Mouse (Mus musculus) liver, adult (tissue): Measurements from ENCODE around the gene Irf2bp1.

ENCODE experiments used
- GATA4 ChIP-seq: IDR thresholded peaks from 2 replicates; pipeline ENCODE4 v1.6.1; 2014; ENCODE audit warnings: mild to moderate bottlenecking, low read length; ENCODE audit not compliant: insufficient replicate concordance

Gene Irf2bp1

DNA sequence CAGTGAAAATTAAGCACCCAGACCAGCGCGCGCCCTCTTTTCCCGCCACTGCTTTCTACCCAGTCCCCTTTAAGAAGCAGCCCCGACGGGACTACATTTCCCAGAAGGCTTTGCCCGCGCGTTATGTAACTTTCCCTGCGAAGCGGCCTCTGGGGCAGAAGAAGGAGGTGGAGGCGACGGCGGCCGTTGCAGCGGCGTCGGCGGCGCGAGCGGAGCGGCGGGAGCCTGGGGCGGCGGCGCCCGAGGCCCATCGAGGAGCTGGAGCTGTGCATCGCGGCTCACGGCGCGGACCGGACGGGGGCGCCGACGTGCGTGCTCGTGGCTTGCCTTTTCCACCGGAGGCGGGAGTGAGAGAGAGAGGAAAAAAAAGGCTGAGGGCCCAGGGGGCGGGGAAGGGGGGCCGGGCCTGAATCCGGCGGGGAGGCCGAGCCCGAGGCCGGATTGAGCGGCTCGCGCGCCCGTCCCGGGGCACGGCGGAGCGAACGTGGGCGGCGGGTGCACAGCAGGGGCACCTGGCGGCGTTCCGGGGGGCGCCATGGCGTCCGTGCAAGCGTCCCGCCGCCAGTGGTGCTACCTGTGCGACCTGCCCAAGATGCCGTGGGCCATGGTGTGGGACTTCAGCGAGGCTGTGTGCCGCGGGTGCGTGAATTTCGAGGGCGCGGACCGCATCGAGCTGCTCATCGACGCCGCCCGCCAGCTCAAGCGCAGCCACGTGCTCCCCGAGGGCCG is at the start of gene Irf2bp1:
Irf2bp1 (plus strand) TSS at position 143 of the 729 bp plus-strand sequence.
- TF ChIP-seq GATA4, result no peak

- TF ChIP-seq GATA4, result no peak
Measured at GRCm38 (mm10) chr7:18957569-18958383, 46.1 kb upstream of the Irf2bp1 start.

DNA sequence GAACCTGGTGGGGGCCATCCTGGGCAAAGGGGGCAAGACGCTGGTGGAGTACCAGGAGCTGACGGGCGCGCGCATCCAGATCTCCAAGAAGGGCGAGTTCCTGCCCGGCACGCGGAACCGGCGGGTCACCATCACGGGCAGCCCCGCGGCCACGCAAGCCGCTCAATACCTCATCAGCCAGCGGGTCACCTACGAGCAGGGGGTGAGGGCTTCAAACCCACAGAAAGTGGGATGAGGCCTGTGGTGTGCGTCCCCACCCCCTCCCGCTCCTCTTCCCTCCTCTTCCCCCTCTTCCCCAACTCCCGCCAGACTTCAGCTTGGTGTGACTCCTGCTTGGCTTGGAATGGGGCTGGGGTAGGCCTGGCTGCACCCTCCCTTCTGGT is 45.5 kb upstream of the Irf2bp1 start:
- no peak for TF ChIP-seq GATA4

DNA sequence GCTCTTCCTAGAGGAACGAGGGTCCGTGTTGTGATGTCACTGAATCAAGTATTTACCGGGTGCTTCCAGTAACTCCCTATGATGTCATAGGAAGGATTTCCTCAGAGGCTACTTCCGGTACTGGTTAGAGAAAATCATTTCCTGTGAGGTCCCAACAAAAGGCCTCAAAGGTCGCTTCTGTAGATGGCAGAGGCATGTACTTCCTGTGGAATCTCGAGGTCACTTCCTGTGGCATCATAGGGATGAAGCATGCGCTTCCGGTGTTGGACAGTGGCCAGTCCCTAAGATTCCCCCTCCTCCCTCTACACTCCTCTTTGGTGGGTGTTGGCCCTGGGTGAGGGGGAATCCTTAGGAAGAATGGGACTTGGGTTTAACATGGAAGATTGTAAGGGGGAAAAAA is 44.4 kb upstream of the Irf2bp1 start:
- peak; percentile 73; the same call in 1 of the 2 replicates for TF ChIP-seq GATA4

DNA sequence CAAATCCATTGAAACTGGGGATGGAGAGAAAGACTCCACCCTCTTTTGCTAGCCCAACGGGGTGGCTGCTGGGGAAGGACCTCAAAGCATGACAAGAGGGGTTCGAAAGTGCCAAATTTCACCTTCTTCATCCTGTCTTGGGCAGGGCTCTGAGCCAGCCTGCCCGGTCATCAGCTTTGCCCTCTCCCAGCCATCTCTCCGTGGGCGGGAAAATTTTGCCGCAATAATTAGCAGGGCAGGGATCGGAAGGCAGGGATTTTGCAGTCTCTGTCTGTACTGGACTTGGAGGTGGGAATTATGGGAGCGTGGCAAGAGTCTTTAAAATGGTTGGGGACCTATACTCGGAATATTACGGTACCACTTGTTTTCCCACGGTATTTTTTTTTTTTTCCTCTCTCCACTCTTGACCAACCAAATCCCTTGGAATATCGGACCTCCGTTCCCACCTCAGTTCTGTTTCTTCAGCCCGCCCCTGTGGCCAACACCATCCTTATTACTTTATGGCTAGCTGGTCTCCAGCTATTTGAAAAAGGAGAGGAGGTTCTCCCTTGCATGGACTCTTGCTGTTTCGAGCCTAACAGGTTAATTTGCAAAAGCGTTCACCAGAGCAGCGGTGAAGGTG is 41.6 kb upstream of the Irf2bp1 start:
- no peak for TF ChIP-seq GATA4

DNA sequence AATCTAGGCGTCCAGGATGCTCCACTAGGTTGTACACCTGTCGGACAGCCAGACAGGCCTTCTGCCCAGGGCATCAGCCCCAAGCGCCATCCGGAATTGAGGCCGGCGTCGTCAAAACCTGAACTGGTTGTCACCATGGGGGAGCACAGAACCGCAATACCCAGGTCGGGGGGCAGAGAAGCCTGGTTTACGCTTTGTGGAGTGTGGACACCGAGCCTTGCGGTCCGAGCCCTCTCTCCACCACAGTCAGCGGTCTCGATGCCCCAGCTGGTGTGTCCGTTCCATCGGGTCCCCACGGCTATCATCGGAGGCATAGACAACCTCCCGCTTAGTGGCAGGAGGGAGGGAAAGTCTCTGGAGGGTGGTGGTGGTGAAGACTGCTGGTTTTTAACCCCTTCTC is 41.0 kb upstream of the Irf2bp1 start:
- no peak for TF ChIP-seq GATA4

DNA sequence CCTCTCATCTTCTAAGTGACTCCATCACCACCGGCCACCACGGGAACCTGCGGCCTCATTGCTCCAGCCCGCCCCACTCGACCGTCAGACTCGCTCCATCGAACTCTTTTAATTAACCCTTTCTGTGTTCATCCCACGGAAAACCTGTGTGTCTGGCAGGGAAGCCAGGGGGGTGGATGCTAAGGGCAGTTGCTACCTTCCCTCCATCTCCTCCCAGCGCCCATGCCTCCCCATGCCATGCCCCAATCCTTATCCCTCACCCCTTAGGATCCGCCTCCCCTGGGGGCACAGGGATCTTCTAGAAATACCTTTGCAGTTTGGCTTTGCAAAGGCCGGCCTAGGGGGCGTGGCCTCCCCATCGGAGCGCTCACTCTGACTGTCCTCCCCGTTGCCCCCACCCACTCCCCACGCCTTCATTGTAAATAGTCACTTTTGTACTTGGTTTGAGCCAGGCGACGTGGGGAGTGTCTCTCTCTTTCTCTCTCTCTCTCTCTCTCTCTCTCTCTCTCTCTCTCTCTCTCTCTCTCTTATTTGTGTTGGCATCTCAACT is 40.5 kb upstream of the Irf2bp1 start:
- no peak for TF ChIP-seq GATA4

DNA sequence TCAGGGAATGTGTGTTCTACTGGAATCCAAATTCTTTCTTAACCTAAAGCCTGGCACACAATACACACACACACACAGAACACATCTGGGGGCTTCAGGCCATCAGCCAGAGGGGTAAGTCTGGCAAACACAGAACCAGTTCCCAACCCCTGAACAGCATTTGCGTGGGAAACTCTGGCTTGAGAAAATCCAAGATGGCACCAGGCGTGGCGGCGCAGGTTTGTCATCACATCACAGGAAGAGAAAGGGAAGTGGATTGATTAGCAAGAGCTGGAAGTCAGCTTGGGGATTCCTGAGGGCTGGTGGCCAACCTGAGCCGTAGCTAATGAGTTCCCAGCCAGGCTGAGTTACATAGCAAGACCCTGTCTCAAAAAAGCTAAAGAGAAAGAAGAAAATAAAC is 38.5 kb upstream of the Irf2bp1 start:
- no peak for TF ChIP-seq GATA4

GRCm38 (mm10) chr7:18967603-18968002 is 36.2 kb upstream of the Irf2bp1 start:
- no peak for TF ChIP-seq GATA4

DNA sequence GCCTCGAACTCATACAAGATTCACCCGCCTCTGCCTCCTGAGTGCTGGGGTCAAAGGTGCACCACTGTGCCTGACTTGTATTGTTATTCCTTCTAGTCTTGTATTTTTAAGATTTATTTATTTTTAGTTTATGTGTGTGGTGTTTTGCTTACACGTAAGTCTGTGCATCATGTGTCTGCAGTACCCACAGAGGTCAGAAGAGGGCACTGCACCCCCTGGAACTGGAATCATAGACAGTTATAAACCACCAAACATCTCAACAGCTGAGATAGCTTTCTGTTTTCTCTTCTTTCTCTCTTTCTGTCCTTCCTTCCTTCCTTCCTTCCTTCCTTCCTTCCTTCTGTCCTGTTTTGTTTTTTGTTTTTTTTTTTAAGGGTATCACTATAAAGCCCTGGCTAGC is 32.9 kb upstream of the Irf2bp1 start:
- no peak for TF ChIP-seq GATA4

DNA sequence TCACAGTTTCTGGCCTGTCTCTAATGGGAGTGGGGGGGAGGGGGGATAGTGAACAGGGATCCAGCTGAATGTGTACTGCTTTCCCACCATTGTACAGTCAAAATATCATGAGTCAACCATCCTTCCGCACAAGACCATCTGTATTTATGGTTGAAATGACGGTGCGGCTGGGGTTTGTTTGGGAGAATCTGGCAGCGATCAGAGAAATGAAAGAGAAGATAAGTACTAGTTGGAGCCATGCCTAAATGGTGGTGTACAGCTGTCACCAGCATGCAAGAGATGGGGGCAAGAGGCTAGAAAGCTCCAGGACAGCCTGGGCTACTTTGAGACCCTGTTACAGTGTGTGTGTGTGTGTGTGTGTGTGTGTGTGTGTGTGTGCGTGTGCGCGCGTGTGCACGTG is 25.5 kb upstream of the Irf2bp1 start:
- no peak for TF ChIP-seq GATA4

DNA sequence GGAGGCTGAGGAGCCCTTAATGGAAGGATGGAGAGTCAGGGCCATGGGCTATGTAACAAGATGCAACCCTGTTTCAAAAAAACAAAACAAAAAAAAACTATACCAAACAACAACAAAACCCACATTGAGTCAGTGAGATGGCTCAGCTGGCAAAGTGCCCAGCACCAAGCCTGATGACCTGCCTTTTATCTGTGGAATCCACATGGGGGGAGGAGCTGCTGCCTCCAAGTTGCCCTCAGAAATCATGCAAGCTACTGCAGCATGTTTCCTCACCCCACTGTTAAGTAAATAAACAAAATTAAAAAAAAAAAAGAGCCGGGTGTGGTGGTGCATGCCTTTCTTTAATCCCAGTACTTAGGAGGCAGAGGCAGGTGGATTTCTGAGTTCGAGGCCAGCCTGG is 17.3 kb upstream of the Irf2bp1 start:
- no peak for TF ChIP-seq GATA4

- TF ChIP-seq GATA4, result no peak
Measured at GRCm38 (mm10) chr7:18987100-18987499, 16.7 kb upstream of the Irf2bp1 start, which contains the start of gene Nanos2. TSS of gene Nanos2 (plus strand) at chr7:18987400.

DNA sequence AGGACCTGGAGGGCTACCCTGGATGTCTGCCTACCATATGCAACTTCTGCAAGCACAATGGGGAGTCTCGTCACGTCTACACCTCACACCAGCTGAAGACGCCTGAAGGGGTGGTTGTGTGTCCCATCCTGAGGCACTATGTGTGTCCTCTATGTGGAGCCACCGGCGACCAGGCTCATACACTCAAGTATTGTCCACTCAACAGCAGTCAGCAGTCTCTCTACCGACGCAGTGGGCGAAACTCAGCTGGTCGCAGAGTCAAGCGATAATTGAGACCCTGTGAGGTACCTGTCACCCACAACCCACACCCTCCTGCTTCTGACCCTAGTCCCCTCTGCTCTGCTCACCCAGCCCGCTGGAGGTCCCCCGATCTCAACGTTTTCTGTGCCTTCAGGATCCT is 16.1 kb upstream of the Irf2bp1 start:
- TF ChIP-seq GATA4, result no peak

GRCm38 (mm10) chr7:18988780-18989179 is 15.1 kb upstream of the Irf2bp1 start:
- TF ChIP-seq GATA4, result no peak

GRCm38 (mm10) chr7:18989995-18990394 is 13.8 kb upstream of the Irf2bp1 start:
- no peak for TF ChIP-seq GATA4
